Mouse (Mus musculus): Measurements from ENCODE around the gene Fam84b. TPM values are rescaled to one million over a fixed set of nuclear protein-coding genes. Genes with fewer than 3 reads are reported as not detected.
A peak's percentile ranks its signal among the peaks of the same experiment; 100 is the strongest.

Fam84b gene
- total RNA-seq (2014; rRNA removed) (5.5 and 5.7 TPM in 2 replicates), polyA plus RNA-seq (2012; rRNA removed) (10.6 and 12.3 TPM in 2 replicates)

DNA sequence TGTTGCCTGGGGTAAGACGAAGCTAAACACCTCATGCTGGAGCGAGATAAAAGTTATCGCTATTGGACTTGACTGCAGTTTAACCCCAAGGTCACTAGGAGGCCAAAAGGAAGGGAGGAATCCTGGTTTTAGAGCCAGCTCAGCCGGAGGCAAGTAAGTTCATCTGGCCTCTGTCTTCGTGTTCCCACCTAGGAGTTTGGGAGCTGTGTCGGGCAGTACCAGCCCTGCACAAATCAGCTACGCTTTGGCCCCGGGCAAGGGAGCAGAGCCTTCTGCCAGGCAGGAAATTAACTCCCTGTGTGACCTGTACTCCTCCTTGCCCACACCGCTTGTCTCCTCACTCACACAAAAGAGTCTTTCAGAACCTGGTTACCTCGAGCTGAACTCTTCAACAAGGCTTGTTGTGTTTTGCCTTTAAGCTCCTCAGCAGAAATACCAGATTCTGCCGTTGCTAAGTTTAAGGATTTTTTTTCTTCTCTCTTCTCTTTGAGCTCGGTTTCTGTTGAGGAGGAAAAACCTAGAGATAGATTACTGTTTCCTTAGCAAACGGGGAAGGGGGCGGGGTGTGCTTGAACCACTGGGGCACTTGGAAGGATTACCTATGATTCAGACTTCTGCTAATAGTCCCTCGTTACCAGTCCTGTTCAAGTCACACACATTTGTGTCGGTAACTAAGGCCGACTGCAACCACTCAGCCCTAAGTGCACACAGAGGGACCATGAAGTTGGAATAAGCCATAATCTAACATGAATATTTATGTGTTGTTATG is at the start of gene Fam84b:
TSS of gene Fam84b (minus strand) at position 548 of the 769 bp plus-strand sequence.
- Histone ChIP-seq H3K27me3 (ENCODE audit: control insufficient read depth, insufficient read depth, low read length) (no peaks in the 10 kb centered on the region), H3K4me3 (ENCODE audit: insufficient read depth, low read depth, low read length) (no peak within 1 kb of the TSS), H3K27ac (replicated peaks; ENCODE audit: insufficient read depth, low read depth, low read length) (no peak within 1 kb of the TSS), H3K79me2 (ENCODE audit: control insufficient read depth, insufficient read depth, low read length) (no peaks in the 10 kb centered on the region), H3K36me3 (ENCODE audit: control insufficient read depth, insufficient read depth, low read length) (no peaks in the 10 kb centered on the region), H3K9ac (ENCODE audit: low read depth, low read length) (no peak within 1 kb of the TSS), H3K4me1 (ENCODE audit: control insufficient read depth, insufficient read depth, low read length) (peaks cover 4% of the 10 kb centered on the region; the same call in 1 of the 2 replicates)
- TF ChIP-seq CTCF (IDR thresholded peaks at IDR 0.05; ENCODE audit: low read depth, low read length) (no peak), POLR2A (IDR thresholded peaks at IDR 0.05; ENCODE audit: extremely low read depth, insufficient read depth, low read length) (no peak)
- DNase-seq (ENCODE audit: extremely low read depth, low read depth, low spot score) = no peak
- 60% methylated on average over 17 of the region's 17 CpGs for WGBS

GRCm38 (mm10) chr15:60898187-60898965 is 44.8 kb upstream of the Fam84b start:
- Histone ChIP-seq H3K79me2 (ENCODE audit: control insufficient read depth, insufficient read depth, low read length) (no peaks in the 10 kb centered on the region), H3K9ac (ENCODE audit: low read depth, low read length) (no peak overlapping the region), H3K27ac (replicated peaks; ENCODE audit: insufficient read depth, low read depth, low read length) (no peak overlapping the region), H3K36me3 (ENCODE audit: control insufficient read depth, insufficient read depth, low read length) (no peaks in the 10 kb centered on the region), H3K27me3 (ENCODE audit: control insufficient read depth, insufficient read depth, low read length) (no peaks in the 10 kb centered on the region), H3K4me3 (ENCODE audit: insufficient read depth, low read depth, low read length) (no peak overlapping the region), H3K4me1 (ENCODE audit: control insufficient read depth, insufficient read depth, low read length) (no peaks in the 10 kb centered on the region)
- 81% methylated on average over 6 of the region's 6 CpGs for WGBS
- DNase-seq (ENCODE audit: extremely low read depth, low read depth, low spot score) = no peak
- no peak for TF ChIP-seq POLR2A (IDR thresholded peaks at IDR 0.05; ENCODE audit: extremely low read depth, insufficient read depth, low read length)
- TF ChIP-seq CTCF (IDR thresholded peaks at IDR 0.05; ENCODE audit: low read depth, low read length) = no peak

GRCm38 (mm10) chr15:60896040-60896439 is 42.5 kb upstream of the Fam84b start:
- H3K4me1 ChIP-seq (ENCODE audit: control insufficient read depth, insufficient read depth, low read length) = peaks cover 1% of the 10 kb centered on the region; the same call in 1 of the 2 replicates
- H3K4me3 ChIP-seq (ENCODE audit: insufficient read depth, low read depth, low read length) = no peak overlapping the region
- WGBS = 84% methylated on average over 2 of the region's 2 CpGs
- no peak overlapping the region for H3K9ac ChIP-seq (ENCODE audit: low read depth, low read length)
- H3K27me3 ChIP-seq (ENCODE audit: control insufficient read depth, insufficient read depth, low read length) = no peaks in the 10 kb centered on the region
- TF ChIP-seq CTCF (IDR thresholded peaks at IDR 0.05; ENCODE audit: low read depth, low read length) = no peak
- no peak for TF ChIP-seq POLR2A (IDR thresholded peaks at IDR 0.05; ENCODE audit: extremely low read depth, insufficient read depth, low read length)
- no peak overlapping the region for H3K27ac ChIP-seq (replicated peaks; ENCODE audit: insufficient read depth, low read depth, low read length)
- no peak for DNase-seq (ENCODE audit: extremely low read depth, low read depth, low spot score)
- no peaks in the 10 kb centered on the region for H3K36me3 ChIP-seq (ENCODE audit: control insufficient read depth, insufficient read depth, low read length)
- no peaks in the 10 kb centered on the region for H3K79me2 ChIP-seq (ENCODE audit: control insufficient read depth, insufficient read depth, low read length)

- peak; percentile 58 for DNase-seq (ENCODE audit: extremely low read depth, low read depth, low spot score)
- Histone ChIP-seq H3K4me3 (ENCODE audit: insufficient read depth, low read depth, low read length) (no peak overlapping the region), H3K9ac (ENCODE audit: low read depth, low read length) (no peak overlapping the region), H3K27ac (replicated peaks; ENCODE audit: insufficient read depth, low read depth, low read length) (no peak overlapping the region), H3K36me3 (ENCODE audit: control insufficient read depth, insufficient read depth, low read length) (no peaks in the 10 kb centered on the region), H3K27me3 (ENCODE audit: control insufficient read depth, insufficient read depth, low read length) (no peaks in the 10 kb centered on the region), H3K79me2 (ENCODE audit: control insufficient read depth, insufficient read depth, low read length) (no peaks in the 10 kb centered on the region), H3K4me1 (ENCODE audit: control insufficient read depth, insufficient read depth, low read length) (peaks cover 1% of the 10 kb centered on the region; the same call in 1 of the 2 replicates)
- WGBS = 18% methylated on average over 3 of the region's 3 CpGs
- TF ChIP-seq CTCF (IDR thresholded peaks at IDR 0.05; ENCODE audit: low read depth, low read length) = no peak
- TF ChIP-seq POLR2A (IDR thresholded peaks at IDR 0.05; ENCODE audit: extremely low read depth, insufficient read depth, low read length) = no peak
These were observed 39.4 kb upstream of the Fam84b start for GRCm38 (mm10) chr15:60892976-60893463.

DNA sequence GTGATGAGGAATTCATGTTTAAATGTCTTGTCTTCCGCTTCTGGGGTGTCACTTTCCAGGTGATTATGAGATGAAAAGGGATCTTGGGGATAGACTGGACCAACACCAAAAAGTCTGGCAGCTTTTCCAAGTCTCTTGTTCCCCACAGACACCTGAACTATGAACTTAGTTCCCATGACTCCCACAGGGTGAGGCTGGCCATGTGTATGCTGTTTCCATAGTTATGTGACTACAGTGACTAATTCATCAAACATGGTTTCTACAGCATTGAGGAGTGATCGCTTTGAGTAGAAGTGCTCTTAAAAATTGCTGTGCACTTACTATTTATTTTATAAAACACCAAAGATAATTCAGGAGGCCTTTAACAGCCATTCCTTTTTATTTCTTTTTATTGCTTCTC is 35.1 kb upstream of the Fam84b start:
- WGBS = 71% methylated on average over 2 of the region's 2 CpGs
- TF ChIP-seq POLR2A (IDR thresholded peaks at IDR 0.05; ENCODE audit: extremely low read depth, insufficient read depth, low read length) (no peak), CTCF (IDR thresholded peaks at IDR 0.05; ENCODE audit: low read depth, low read length) (no peak)
- no peaks in the 10 kb centered on the region for H3K36me3 ChIP-seq (ENCODE audit: control insufficient read depth, insufficient read depth, low read length)
- peaks cover 1% of the 10 kb centered on the region; the same call in 1 of the 2 replicates for H3K4me1 ChIP-seq (ENCODE audit: control insufficient read depth, insufficient read depth, low read length)
- no peak overlapping the region for H3K27ac ChIP-seq (replicated peaks; ENCODE audit: insufficient read depth, low read depth, low read length)
- DNase-seq (ENCODE audit: extremely low read depth, low read depth, low spot score) = no peak
- no peak overlapping the region for H3K4me3 ChIP-seq (ENCODE audit: insufficient read depth, low read depth, low read length)
- H3K9ac ChIP-seq (ENCODE audit: low read depth, low read length) = no peak overlapping the region
- H3K27me3 ChIP-seq (ENCODE audit: control insufficient read depth, insufficient read depth, low read length) = no peaks in the 10 kb centered on the region
- H3K79me2 ChIP-seq (ENCODE audit: control insufficient read depth, insufficient read depth, low read length) = no peaks in the 10 kb centered on the region
